Mouse (Mus musculus) left cerebral cortex, adult 18-20 months (tissue): ENCODE data around the gene Nos1ap. TPM values are rescaled to one million over a fixed set of nuclear protein-coding genes. Genes with fewer than 3 reads are reported as not detected.

Source experiments
- DNase-seq, 2 experiments: peaks; one replicate each; pipeline ENCODE4 v3.0.0; 2021 to 2022; ENCODE audit warnings: low spot score in 2 of 2, mixed read lengths in 1 of 2
- total RNA-seq, 2 experiments: library from RNA; stranded (reverse); gene quantifications; 2 replicates each; pipeline ENCODE4 v1.2.3; 2021

Gene Nos1ap
- total RNA-seq, 2 experiments from 2014 or later = 191 to 200 TPM

DNA sequence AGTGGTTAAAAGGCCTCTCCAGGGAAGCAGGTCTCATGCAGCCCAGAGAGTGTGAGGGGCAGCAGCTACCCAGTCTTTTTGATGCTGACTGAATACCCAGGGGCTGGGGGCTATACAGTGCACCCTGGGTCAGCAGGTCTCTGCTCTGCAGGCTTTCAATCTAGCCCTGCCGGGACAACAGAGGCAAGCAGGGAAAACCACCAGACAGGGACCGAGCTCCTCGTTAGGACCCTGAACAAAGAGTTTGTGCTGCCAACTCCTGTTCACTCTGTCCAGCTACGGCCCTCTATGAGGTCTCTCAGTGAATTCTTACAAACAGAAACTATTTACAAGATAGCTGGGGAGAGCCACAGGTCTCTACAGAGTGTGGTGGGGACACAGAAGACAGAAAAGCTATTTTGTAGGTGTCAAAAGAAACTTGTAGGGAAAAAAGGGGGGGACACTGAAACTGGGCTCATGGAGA is 86.4 kb downstream of the Nos1ap start:
- DNase-seq = no peak

DNA sequence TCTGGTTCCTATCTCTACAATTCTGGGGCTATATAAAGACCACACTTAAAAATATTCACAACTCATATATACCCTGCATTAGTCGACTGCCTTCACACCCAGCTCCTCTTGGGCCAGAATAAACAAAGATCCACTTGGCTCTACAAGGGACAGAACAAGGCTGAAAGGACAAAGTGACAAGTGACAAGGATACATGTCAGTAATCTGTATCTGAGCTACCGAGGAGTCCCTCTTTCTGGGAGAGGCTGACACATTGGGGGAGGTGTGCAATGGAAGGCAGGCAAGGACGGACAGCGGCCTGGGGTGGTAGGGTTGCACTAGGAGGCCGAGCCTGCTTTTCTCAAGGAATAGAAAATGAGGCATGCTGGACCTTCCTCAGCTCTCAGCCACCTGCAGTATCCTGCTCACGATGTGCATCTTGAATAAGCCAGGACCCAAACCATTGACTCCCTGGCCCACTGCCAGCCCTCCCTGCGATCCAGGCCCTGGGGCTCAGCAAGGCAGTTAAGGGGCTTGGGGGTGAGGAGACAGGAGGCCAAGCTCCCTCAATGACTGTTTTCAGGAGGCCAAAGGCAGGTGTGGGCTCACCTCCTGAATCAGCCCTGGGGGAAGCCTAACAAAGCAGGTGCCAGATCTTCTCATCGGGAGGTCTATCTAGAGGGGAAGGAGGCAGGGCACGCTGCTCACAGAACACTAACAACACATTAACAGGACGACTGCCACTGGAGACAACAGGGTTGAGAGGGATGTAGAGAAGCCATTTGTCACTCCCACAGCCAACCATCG is 87.0 kb downstream of the Nos1ap start:
- DNase-seq = no peak

DNA sequence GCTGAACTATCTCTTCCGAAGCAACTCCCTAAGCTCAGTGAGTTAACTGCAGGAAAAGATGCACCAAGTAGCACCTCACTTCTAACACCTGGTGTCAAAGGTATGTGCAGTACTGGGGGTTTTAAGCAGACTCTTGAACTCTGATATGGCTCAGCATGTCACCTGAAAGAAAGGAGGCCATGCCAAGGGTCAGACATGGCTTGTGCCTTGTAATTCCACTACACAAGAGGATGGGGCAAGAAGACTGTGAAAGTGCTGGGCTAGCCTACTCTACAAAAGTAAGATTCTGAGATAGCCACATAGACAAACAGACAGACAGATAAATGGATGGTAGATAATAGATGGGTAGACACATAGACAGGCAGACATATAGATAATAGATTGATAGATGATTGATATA is 87.7 kb downstream of the Nos1ap start:
- DNase-seq = no peak

DNA sequence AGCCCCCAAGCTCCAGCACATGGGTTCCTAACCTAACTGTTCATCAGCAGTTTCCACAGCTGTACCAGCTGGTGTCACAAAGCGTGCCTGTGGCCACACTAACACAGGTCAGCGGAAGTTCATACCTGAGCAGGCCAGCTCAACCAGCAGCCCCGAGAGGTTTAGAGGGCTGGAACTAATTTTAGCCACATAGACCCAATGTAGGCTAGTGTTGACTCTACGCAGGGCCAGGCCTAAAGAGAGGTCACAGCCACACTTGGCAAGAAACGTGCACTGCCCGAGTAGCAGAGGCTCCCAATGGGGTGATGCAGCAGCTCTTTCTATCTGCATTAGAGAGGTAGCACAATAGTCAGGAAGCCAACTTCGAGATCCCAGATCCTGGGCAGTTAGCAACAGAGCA is 88.1 kb downstream of the Nos1ap start:
- no peak for DNase-seq

DNA sequence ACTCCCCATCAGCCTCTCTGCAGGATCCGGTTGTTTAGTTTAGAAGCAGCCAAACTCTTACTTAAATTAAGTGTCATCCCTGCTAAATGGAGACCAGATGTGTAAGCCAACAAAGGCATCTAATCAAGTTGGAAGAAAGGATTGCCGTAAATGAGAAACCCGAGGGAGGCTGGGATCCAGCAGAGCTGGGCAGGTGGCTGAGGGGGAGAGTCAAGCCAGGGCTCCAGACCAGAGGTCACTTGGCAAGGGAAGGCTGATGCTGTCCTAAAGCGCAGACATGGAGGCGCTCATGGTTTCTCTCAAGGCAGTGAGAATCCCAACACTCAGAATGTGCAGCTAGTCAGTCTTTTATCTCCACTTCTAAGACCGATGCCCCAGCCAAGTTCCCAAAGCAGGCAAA is 89.8 kb downstream of the Nos1ap start:
- no peak for DNase-seq

DNA sequence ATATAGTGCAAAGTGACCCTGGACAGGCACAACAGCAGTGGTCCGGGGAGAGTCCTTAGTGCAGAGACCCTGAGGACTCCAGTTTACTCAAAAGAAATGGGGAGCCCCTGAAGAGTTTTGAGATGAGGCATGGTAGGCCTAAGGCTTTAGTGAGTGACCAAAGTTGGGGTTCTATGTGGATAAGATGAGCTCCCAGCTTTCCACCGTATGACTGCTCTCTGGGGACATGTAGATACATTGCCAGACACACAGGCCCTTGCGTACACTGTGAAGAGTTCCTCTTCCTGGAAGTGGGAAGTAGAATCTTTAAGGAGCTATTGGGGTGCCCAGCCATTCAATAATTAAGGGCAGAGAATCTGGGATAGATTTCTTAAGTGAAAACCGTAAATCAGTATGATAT is 90.2 kb downstream of the Nos1ap start:
- no peak for DNase-seq

DNA sequence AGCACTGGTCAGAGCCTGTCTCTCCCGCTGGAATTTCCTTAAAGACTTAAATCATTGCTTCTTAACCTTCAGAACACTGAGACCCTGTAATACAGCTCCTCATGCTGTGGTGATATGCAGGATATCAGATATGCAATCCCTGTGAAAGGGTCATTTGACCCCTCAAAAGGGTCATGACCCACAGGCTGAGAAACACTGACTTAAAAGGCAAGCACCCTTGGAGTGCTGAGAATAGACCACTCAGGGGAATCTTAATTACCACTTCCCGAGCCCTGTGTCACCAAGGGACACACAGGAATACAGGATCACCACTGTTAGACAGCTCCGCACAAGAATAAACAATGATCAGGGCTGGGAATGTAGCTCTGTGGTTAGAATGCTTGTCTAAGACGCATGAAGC is 91.0 kb downstream of the Nos1ap start:
- DNase-seq = no peak

DNA sequence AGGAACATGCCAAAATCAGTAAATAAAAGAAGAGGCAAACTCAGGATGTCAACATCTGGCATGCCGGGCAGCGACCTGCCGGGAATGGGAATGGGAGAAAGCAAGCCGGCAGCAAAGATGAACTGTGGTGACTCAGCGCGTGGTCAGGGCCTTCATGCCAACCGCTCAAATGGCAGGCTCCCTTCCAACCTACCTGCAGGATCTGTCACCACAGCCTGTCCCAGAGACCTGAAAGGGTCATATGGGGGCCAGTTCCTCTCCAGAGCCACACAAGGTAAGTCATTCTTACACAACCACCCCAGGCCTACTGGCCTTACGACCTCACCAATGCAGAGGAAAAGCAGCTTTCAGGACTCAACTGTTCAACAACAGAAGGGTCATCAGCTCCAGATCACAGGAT is 93.4 kb downstream of the Nos1ap start:
- DNase-seq = no peak

DNA sequence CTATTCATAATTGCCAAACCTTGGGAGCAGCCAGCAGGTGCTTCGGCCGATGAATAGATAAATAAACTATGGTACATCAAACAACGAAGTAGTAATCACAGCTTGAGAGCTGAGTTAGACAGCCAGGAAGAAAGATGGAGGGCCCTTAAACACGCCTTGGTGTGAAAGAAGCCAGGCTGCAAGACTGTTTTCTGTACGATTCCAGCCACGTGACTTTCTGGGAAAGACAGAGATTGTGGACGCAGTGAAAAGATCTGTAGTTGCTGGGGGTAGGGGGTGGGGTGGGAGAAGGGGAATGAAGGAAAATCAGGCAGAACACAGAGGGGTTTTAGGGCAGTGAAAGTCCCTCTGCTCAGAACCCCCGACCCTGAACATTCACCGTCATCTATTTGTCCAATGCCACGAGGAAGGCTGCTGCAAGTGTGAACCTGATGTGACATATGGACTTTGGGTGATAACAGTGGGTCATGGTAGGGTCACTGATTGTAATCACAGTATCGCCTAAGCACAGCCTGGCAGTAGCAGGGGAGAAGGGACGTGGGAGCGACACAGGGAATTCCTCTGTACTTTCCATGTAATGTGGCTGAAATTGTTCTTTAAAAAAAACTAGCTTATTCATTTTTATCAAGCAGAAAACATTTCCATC is 94.0 kb downstream of the Nos1ap start:
- DNase-seq = no peak

DNA sequence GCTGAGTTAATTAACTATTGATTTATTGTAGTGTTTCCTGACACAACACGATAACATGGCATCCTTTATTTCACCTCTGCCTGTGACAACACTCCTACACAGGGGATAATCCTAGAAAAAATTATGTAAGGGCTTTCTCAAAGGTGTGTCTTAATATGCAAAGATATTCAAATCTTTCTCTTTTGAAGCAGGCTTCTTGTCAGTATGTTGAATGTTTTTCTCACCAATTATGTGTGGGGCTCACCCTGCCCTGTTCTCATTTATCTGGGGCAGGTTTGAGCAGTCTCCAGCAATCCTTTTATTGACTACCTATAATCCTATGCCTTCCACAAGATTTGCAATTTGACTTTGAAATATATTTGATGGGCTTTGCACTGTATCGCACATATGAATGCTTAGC is 97.1 kb downstream of the Nos1ap start:
- no peak for DNase-seq

DNA sequence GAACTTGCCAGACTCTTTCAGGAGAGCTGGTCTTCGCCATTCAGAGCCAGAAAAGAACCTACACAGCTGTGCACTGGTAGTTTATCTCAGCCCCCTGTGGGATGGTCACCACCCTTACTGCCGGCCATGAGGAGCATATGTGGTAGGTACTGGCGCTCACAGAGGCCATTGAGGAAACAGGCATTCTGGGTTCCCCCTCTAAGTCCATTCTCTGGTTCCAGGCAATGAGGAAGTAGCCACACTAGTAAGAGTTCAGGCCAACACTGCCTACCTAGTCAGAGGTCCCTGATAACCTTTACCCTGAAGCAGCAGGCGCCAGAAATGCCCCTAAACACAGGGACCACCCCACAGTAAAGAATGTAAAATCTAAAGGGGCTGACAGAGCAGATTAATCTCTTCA is 97.6 kb downstream of the Nos1ap start:
- DNase-seq = no peak

DNA sequence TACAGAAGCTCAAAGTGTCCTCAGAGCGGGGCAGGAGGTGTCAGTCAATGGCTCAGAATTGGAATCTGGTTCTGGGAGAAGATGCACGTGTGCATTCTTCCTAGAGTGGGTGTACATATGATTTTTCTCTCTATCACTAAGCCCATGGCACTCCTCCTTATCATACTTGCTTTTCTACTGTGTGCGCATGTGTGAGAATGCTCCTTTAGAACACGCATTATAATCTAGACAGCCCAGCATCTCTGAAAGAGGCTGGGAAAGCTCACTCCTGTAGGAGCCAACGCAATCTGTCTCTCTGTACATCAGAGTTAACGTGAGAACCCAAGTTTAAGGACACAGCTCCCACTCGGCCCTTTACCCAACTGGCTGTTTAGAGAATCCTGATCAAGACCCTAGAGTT is 99.7 kb downstream of the Nos1ap start:
- DNase-seq = no peak

DNA sequence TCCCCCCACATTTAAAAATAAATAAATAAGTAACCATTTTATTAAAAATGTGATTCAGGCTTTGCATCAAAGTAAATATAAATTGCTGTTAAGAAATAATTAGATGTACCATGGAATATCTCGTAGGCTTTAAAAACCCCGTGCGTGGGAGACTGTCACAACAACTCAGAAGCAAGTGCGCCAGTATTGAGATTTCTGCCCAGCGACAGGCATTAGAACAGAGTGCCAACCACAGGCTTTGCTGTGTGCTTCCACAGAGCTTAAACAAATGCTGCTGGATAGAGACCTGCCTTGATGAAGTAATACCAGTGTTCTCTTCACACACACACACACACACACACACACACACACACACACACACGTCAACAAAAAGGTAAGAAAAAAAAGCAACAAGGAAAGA is 100.2 kb downstream of the Nos1ap start:
- no peak for DNase-seq

DNA sequence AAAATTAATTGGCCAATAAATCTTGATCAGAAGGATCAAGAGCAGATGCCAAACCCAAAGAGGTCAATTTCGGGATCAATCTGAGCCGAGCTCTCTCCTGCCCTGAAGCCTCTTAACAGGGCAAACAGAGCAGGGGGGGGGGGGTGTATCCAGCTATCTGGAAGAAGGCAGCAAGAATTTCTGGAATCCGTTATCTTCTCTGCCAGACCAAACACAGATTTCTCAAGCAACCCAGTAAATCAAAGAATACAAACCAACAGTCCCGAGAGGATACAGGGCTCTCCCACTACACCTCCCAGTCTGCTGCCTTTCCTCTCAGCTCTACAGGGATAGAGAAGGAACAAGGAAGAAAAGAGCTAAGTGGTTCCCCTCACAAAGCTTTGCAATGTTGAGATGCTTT is 104.5 kb downstream of the Nos1ap start:
- no peak for DNase-seq

DNA sequence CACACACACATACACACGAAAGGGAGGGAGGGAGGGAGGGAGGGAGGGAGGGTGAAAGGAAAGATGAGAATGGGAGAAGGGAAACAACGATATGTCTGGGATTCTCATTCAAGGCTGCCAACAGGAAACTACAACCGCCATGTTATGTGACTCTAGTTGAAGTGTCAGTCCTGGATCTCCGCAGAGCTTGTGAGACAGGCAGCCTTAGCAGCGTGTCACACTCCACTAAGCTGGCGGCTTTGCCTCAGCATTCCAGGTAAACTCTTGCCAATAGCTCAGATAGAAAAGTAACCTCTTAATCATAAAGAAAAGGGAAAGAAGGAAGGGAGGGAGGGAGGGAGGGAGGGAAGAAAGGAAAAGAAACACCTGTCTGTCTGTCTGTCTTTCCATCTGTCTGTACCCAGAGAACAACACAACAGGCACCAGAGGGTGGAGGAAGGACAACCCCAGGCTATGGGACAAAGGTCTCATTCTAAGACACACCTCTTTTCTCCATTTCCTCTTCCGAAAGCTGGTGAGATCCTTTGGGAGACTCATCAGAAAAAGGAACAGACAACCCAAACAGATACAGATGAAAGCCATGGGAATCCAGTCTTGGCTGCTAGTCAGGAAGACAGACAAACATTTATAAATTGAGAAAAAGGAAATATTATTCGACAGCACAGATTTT is 107.3 kb downstream of the Nos1ap start:
- DNase-seq = no peak

DNA sequence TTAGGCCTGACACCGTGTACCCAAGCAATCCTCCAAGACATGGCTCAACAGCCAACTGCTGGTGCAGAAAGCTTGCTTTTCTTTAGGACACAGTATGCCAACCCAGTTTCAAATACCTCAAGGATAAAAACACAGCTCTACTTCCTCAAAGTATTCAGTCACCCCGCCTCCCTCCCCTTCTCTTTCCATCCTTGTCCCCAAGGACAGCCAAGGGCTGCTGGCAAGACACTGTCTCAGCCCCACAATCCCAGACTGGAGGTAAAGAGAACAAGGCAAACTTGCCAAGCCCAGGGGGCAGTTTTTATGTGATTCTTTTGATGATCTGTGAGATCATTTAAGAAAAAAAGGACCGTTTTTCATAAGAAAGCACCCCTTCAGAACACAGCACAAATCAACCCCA is 108.6 kb downstream of the Nos1ap start:
- no peak for DNase-seq

DNA sequence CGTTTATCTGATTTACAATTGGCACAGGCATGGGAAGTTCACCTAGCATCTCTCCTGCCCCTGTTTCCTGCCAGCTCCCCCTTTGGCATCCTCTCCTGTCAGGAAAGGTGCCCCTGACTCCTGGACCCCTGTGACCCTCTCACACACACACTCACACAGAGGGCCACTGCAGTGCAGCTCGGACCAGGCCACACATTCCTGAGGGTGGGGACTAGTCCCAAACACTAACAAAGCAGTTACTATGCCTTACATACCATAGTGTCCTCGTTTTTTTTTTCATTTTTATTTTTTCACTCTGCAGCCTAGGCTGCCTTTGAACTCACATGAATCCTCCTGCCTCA is 110.2 kb downstream of the Nos1ap start:
- DNase-seq = no peak

DNA sequence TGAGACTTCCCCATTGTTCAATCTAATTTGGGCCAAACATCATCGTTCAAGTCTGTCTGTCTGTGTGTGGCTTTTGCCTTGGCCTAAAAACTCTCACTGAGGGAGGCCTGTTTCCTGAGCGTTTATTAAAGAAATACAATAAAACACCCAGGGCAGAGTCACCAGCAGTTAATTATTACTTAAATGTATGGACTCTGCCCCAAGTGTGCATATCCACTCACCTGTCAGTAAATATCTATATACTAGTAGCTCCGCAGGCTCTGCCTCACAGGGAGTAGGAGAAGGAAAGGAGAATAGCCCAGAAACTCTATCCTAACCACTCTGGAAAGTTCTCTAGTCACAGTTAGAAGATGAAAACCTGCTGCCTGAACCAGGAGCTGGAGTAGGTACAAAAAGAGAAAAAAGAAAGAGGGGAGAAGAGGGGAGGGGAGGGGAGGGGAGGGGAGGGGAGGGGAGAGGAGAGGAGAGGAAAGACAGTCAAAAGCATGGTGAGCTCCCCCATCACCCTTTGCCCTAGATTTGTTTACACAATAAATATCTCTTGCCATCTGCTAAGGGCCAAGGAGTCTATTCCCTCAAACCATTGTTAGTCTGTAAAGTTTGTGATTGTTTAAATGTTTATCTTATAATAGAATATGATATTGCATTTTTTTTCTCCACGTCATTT is 110.7 kb downstream of the Nos1ap start:
- no peak for DNase-seq

DNA sequence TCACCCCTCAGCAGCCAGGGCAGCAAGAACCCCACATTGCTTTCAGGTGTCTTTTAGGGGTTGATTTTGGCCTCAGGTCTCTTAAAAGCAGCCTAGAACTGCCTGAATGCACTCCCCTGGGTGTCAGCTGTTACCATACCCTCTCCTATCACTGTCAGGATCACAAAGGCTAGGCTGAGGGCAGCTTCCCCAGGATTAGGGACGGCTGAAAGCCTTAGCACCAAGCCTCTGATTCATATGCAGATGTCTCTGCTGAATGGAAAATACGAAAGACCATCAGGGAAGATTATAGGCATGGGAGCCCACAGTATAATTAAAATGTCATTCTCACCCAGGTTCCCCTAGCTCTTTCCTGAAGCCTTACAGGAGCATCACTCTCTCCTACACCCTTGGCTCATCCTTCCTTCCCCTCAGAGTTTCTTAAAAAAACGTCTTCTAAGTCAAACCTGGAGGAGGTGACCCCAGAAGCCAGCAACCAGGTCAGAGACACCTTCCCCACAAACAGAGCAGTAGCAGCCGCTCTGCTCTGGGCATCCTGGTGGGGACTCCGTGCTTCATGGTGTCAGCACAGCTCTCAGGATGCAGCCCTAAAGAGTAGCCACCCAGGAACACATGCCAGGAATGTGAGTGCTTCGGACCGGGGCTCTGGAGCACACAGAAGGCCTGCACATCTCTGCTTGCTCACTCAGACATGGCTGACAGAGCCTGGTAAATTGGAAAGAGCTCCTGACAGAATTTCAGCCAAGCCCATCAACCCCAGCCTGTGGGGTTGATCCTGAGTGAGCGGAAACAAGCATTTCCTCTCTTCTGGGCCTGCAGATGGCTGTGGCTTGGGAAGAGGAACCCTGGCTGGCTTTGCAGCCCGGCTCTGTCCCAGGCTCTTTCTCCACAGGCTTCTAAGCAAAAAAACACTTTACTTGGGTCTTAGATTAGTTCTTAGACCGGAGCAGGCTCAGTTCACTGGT is 111.7 kb downstream of the Nos1ap start:
- DNase-seq = no peak

DNA sequence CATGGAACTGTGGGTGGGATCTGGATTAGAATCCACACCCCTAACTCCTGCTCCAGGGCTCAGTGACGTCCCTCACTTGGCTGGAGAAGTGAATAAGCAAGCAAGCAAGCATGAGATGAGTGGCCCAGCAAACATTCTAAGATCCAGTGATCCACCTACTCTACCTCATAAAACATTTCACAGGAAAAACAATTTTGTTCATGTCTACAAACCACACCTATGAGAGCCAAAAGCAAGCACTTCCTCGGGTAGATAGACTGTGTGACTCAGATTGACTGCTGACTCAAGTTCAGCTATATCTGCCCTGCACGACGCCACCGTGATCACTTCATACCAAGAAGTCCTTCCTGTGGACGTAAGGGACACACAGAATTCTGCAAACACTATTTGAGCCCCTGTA is 116.2 kb downstream of the Nos1ap start:
- DNase-seq = no peak

DNA sequence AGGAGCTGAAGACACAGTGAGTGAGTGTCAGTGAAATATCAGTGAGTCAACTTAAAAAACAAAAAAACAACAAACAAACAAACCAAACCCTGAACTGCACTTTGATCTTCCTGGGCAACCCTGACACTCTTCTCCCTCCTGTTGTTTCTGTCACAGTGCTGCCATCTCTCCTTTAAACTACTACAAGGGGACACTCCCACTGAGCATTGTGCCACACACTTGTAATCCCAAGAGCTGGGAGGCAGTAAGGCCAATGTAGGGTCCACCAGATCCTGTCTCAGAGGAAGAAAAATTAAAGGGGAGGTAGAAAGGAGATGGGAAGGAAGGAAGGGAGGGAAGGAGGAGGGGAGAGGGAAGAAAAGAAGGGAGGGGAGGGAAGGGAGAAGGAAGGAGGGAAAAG is 116.8 kb downstream of the Nos1ap start:
- DNase-seq = no peak
